Mouse (Mus musculus): Measurements from ENCODE around the gene Olfr1381. TPM values are rescaled to one million over a fixed set of nuclear protein-coding genes. Genes with fewer than 3 reads are reported as not detected.
A peak's percentile ranks its signal among the peaks of the same experiment; 100 is the strongest.
"Not testable (repeated sequence)": the region's sequence is repeated elsewhere in the genome, so short reads cannot be mapped to it uniquely, and the experiment has no call there.

Olfr1381 gene
- total RNA-seq (2015): not detected in 2 replicates
- not detected in 2 replicates for total RNA-seq (2017)

DNA sequence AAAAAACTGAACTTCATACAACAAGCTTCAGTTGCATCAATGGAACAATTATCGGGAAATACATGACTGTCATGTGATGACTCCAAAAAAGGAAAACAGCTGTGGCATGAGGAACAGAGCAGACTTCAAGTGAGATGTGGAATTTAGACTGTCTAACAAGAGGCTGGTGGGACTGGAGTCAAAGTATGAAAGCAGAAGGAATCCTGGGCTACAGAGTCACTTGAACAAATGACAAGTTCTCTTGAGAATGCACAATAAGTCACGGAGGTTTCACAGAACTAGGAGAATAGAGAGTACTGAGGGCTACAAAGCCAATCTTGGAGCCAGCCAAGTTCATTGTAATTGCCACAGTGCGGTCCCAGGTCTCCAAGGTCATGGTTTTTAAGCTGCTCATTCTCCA, at the start of gene Olfr1381:
Gene Olfr1381, plus strand, starts transcription at position 301 of the 400 bp plus-strand sequence.
- ATAC-seq (replicated peaks; ENCODE audit: poor library complexity): not testable (repeated sequence)

DNA sequence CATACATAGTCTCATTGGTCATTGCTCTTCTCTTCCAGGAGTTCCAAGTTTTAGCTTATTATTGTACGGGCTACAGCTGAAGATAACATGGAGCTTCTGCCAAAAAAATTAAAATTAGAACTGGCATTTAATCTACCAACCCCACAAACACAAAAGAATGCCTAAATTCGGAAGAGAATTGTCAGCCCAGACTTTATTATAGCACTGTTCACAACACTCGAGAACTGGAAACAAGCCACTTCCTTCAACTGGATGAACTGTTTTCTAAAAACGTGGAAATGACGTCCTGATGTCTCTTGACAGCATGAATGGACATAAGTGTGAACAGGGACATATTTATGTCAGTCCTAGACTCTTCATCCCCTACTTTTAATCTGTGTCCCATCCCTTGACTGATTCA, 25.2 kb upstream of the Olfr1381 start:
- ATAC-seq (replicated peaks; ENCODE audit: poor library complexity): no peak

DNA sequence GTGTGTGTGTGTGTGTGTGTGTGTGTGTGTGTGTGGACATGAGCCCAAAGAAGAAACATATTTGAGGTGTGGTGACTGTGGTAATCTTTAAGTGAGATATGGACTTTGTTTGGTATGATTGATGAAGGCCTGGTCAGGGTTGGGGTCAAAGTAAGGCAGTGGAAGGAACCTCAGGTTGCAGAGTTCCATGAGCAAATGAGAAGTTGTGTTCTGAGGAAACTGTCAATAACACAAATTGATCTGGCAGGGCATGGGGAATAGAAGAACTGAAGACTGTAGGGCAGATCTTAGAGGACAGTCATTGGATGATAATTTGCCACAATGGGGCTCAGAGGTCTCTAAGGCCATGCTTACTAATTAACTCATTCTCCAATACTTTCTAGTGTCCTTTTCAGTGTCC, 23.9 kb upstream of the Olfr1381 start, which contains the start of gene Olfr1383:
Gene Olfr1383, plus strand, starts transcription at position 301 of the 400 bp plus-strand sequence.
- no peak for ATAC-seq (replicated peaks; ENCODE audit: poor library complexity)

DNA sequence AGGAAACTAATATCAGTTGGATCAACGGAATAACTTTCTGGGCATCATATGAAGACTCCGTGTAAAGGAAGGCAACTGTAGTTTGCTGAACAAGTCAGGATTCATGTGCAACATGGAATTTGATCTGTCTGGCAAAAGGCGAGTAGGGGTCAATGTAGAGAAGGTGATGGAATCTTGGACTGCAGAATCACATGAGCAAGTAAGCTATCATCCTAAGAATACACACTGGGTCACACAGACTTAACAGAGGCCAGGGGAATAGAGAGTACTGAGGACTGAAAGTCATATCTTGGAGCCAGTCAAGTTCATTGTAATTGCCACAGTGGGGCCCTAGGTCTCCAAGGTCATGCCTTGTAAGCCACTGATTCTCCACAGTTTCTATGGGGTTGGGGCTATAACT, 15.3 kb upstream of the Olfr1381 start, which contains the start of gene Olfr1382:
Gene Olfr1382, plus strand, starts transcription at position 301 of the 400 bp plus-strand sequence.
- no peak for ATAC-seq (replicated peaks; ENCODE audit: poor library complexity)

DNA sequence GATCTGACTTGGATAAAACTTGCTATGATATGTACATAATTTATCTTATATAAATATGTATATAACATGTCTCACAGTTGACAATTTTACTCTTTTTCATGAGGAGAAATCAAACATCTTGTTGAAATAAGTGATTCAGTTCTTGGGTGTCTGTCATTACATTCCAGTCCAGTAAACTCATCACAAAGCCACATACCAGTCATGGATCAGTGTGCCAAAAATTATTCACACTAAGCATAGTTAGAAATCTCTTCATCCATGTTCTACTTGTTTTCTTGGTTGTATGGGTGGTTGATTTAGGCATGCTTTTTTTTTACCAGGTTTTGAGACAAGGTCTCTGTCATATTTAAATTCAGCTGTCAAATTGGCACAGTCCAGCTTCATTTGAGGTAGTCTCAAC, 10.5 kb upstream of the Olfr1381 start:
- ATAC-seq (replicated peaks; ENCODE audit: poor library complexity): no peak

DNA sequence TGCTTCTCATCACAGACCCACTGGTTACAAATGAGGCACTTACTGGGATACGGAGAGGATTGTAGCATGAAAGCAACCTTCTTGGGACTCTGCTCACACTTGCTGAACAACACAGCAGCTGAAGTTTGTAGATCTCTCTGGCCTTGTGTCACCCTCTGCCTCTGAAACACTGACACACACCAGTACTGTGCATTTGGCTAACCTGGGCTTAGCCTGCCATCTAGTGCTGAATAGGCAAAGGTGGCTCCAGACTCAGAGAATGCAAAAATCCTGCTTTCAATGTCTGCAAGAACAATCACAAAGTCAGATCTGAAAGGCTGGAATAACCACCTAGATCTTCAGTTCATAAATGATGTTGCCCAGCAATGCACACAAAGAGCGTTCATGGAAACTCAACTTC, 6.6 kb upstream of the Olfr1381 start:
- 0 out of 2 replicates have a peak, but pooled peaks have one; percentile 55 for ATAC-seq (replicated peaks; ENCODE audit: poor library complexity)

DNA sequence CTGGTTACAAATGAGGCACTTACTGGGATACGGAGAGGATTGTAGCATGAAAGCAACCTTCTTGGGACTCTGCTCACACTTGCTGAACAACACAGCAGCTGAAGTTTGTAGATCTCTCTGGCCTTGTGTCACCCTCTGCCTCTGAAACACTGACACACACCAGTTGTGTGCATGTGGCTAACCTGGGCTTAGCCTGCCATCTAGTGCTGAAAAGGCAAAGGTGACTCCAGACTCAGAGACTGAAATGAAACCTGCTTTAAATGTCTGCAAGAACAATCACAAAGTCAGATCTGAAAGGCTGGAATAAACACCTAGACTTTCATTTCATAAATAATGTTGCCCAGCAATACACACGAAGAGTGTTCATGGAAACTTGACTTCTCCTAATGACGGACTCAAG, 10.8 kb downstream of the Olfr1381 start:
- peak; percentile 46; the same call in 1 of the 2 replicates for ATAC-seq (replicated peaks; ENCODE audit: poor library complexity)

DNA sequence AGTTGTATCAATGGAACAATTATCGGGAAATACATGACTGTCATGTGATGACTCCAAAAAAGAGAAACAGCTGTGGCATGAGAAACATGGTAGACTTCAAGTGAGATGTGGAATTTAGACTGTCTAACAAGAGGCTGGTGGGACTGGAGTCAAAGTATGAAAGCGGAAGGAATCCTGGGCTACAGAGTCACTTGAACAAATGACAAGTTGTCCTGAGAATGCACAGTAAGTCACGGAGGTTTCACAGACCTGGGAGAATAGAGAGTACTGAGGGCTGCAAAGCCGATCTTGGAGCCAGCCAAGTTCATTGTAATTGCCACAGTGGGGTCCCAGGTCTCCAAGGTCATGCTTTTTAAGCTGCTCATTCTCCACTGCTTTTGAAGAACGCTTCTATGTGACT, 13.3 kb downstream of the Olfr1381 start, which contains the start of gene Olfr1380:
Gene Olfr1380, plus strand, starts transcription at position 301 of the 400 bp plus-strand sequence.
- not testable (repeated sequence) for ATAC-seq (replicated peaks; ENCODE audit: poor library complexity)

DNA sequence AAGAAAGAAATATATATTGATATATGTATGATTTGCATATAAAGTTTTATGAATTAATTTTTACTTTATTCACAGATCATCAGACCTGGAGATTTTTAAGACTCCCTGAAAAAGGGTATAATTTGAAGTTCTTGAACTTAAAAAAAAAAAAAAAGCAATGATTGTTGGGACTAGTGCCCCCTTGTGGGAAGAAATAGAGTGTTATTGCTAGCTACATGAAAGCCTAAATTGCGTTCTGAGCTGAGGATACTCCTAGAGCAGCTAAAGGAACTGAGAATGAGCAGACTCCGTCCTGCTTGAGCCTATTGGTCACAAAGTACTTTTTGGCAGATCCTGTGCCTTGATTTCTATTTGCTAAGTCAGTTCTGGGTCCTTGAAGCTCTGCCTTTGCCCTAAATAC, 31.8 kb downstream of the Olfr1381 start:
- ATAC-seq (replicated peaks; ENCODE audit: poor library complexity): not testable (repeated sequence)

DNA sequence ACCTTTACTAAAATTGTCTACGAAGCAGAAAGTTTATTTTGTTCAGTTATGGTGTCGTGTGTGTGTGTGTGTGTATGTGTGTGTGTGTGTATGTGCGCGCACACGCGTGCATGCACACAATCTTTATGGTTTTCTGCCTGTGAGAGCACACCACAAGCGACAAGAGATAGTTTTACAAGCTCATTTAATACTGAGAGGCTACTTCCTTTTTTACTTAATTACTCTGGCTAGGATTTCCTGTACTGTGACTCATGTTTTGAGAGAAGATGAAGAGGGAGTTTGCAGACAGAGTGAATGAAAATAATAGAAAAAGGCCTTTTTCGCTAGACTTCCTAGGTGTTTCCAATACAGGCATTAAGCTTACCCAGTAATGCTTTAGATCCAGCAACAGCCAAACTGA, 37.2 kb downstream of the Olfr1381 start:
- ATAC-seq (replicated peaks; ENCODE audit: poor library complexity): peak; percentile 63

DNA sequence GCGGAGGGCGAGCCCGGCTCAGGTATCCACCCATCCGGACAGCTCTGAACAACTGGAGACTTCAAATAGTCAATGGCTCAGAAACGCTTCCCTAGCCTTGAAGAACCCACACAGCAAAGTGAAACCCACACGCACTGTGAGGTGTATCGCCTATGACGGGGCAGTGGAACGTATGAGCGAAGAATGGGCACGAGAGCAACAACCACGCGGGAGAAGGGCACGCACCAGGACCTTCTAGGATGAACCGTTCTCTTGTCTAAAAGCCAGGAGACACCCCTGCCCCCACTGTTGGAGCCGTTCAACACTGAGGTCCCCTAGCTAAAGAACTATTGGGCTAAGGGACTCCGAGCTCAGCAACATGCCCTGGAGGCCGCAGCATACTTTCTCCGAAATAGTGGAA, 47.0 kb downstream of the Olfr1381 start:
- no peak for ATAC-seq (replicated peaks; ENCODE audit: poor library complexity)

DNA sequence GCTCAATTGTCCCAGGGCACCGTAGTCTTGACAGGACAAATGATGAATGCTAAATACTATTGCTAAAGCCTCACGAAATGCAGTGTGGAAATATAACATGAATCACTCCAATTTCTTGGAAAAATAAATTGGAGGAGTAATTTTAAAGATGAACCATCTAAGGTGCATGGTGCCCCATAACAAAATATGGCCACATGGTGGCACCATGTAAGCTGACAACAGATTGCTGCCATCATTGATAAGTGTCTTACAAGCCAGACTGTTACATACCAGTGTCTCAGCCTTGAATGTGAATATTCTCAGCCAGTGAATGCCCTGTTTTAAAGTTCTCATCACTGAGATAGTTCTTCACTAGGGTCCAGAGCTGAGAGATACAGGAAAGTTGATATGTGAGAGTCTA, 53.9 kb downstream of the Olfr1381 start:
- not testable (repeated sequence) for ATAC-seq (replicated peaks; ENCODE audit: poor library complexity)

Other genes with a start within 250 kb of the Olfr1381 start
- not detected in 2 replicates for gene Olfr10, start 238.7 kb upstream of the Olfr1381 start, total RNA-seq (2015)
- not detected in 2 replicates for gene Olfr10, start 238.7 kb upstream of the Olfr1381 start, total RNA-seq (2017)
- gene Olfr1391, start 220.7 kb upstream of the Olfr1381 start, total RNA-seq (2015): not detected in 2 replicates
- not detected in 2 replicates for gene Olfr1391, start 220.7 kb upstream of the Olfr1381 start, total RNA-seq (2017)
- not detected in 2 replicates for gene Olfr1390, start 208.3 kb upstream of the Olfr1381 start, total RNA-seq (2015)
- gene Olfr1390, start 208.3 kb upstream of the Olfr1381 start, total RNA-seq (2017): not detected in 2 replicates
- gene Olfr1389, start 120.4 kb upstream of the Olfr1381 start, total RNA-seq (2015): not detected in 2 replicates
- not detected in 2 replicates for gene Olfr1389, start 120.4 kb upstream of the Olfr1381 start, total RNA-seq (2017)
- 0.05 TPM in 1 of 2 replicates, not detected in the other for gene Olfr1388, start 106.8 kb upstream of the Olfr1381 start, total RNA-seq (2015)
- 0.07 and 0.17 TPM in 2 replicates for gene Olfr1388, start 106.8 kb upstream of the Olfr1381 start, total RNA-seq (2017)
- gene Olfr1387, start 88.1 kb upstream of the Olfr1381 start, total RNA-seq (2015): not detected in 2 replicates
- gene Olfr1387, start 88.1 kb upstream of the Olfr1381 start, total RNA-seq (2017): not detected in 2 replicates
- not detected in 2 replicates for gene Olfr1386, start 78.4 kb upstream of the Olfr1381 start, total RNA-seq (2015)
- not detected in 2 replicates for gene Olfr1386, start 78.4 kb upstream of the Olfr1381 start, total RNA-seq (2017)
- gene Olfr1385, start 54.4 kb upstream of the Olfr1381 start, total RNA-seq (2015): 0.10 TPM in 1 of 2 replicates, not detected in the other
- 0.17 TPM in 1 of 2 replicates, not detected in the other for gene Olfr1385, start 54.4 kb upstream of the Olfr1381 start, total RNA-seq (2017)
- not detected in 2 replicates for gene Olfr1384, start 36.7 kb upstream of the Olfr1381 start, total RNA-seq (2015)
- gene Olfr1384, start 36.7 kb upstream of the Olfr1381 start, total RNA-seq (2017): not detected in 2 replicates
- gene Olfr1383, start 23.8 kb upstream of the Olfr1381 start, total RNA-seq (2015): not detected in 2 replicates
- gene Olfr1383, start 23.8 kb upstream of the Olfr1381 start, total RNA-seq (2017): not detected in 2 replicates
- gene Olfr1382, start 15.2 kb upstream of the Olfr1381 start, total RNA-seq (2015): not detected in 2 replicates
- gene Olfr1382, start 15.2 kb upstream of the Olfr1381 start, total RNA-seq (2017): not detected in 2 replicates
- gene Olfr1380, start 13.4 kb downstream of the Olfr1381 start, total RNA-seq (2015): not detected in 2 replicates
- not detected in 2 replicates for gene Olfr1380, start 13.4 kb downstream of the Olfr1381 start, total RNA-seq (2017)
- gene Flt4, start 65.8 kb downstream of the Olfr1381 start, total RNA-seq (2015): 0.02 and 0.07 TPM in 2 replicates
- gene Flt4, start 65.8 kb downstream of the Olfr1381 start, total RNA-seq (2017): 0.17 and 0.24 TPM in 2 replicates
- gene Scgb3a1, start 120.2 kb downstream of the Olfr1381 start, total RNA-seq (2015): not detected in 2 replicates
- not detected in 2 replicates for gene Scgb3a1, start 120.2 kb downstream of the Olfr1381 start, total RNA-seq (2017)
- gene Cnot6, start 169.3 kb downstream of the Olfr1381 start, total RNA-seq (2015): 78.8 and 89.8 TPM in 2 replicates
- gene Cnot6, start 169.3 kb downstream of the Olfr1381 start, total RNA-seq (2017): 52.2 and 59.1 TPM in 2 replicates